Comparison of ENCODE assay signal across 17 mouse cellular contexts in genomic region chr6:144754366-144754765, GRCm38 (mm10). TPM values are rescaled to one million over a fixed set of nuclear protein-coding genes. Genes with fewer than 3 reads are reported as not detected.
DNase-seq lines count a peak whose midpoint lies in the region; ATAC-seq and TF ChIP-seq lines count a peak whose summit lies in the region.
"Had no signal": no experiment of that assay in that cellular context is flagged by ENCODE, and none has a peak within 500 bp of the region (broad histone marks: within the 10 kb centered on the region; RNA-seq: fewer than 3 reads in every experiment).

No protein-coding gene starts in this region.

- no peak overlapping the region for H3K9ac ChIP-seq in liver, postnatal 0 days (replicated peaks)
- no peak overlapping the region for H3K9ac ChIP-seq in hindbrain, postnatal 0 days (replicated peaks; ENCODE audit: low read length)
- H3K9ac ChIP-seq: embryonic facial prominence, embryonic 12.5 days; heart, embryonic 13.5 days; hindbrain, embryonic 12.5 days; limb, embryonic 15.5 days; neural tube, embryonic 13.5 days had no signal

- H3K9me3 ChIP-seq in liver, postnatal 0 days (ENCODE audit: low read length) = no peaks in the 10 kb centered on the region
- no peaks in the 10 kb centered on the region for H3K9me3 ChIP-seq in hindbrain, postnatal 0 days (ENCODE audit: low read length)
- H3K9me3 ChIP-seq: embryonic facial prominence, embryonic 12.5 days; heart, embryonic 13.5 days; hindbrain, embryonic 12.5 days; limb, embryonic 15.5 days; neural tube, embryonic 13.5 days had no signal

- H3K36me3 ChIP-seq in liver, postnatal 0 days (replicated peaks; ENCODE audit: insufficient read depth, low read length) = no peaks in the 10 kb centered on the region
- no peaks in the 10 kb centered on the region for H3K36me3 ChIP-seq in hindbrain, postnatal 0 days (ENCODE audit: insufficient read depth, low read length)
- H3K36me3 ChIP-seq: embryonic facial prominence, embryonic 12.5 days; forebrain, embryonic 10.5 days; heart, embryonic 13.5 days; hindbrain, embryonic 12.5 days; limb, embryonic 15.5 days; neural tube, embryonic 13.5 days had no signal

- no peak overlapping the region for H3K4me3 ChIP-seq in liver, postnatal 0 days (ENCODE audit: low read depth, low read length)
- H3K4me3 ChIP-seq in hindbrain, postnatal 0 days (ENCODE audit: low read length) = no peak overlapping the region
- H3K4me3 ChIP-seq: embryonic facial prominence, embryonic 12.5 days; forebrain, embryonic 10.5 days; heart, embryonic 13.5 days; hindbrain, embryonic 12.5 days; limb, embryonic 15.5 days; neural tube, embryonic 13.5 days had no signal

- ATAC-seq in liver, postnatal 0 days = no peak
- ATAC-seq in hindbrain, postnatal 0 days = no peak
- no peak for ATAC-seq in cerebellum, adult (ENCODE audit: insufficient number of reproducible peaks, low FRiP score, low TSS enrichment)

- TF ChIP-seq CTCF in liver, postnatal 0 days (IDR thresholded peaks at IDR 0.05; ENCODE audit: low read depth) = no peak
- TF ChIP-seq CTCF in hindbrain, postnatal 0 days (IDR thresholded peaks at IDR 0.05; ENCODE audit: low read depth) = no peak

- H3K4me1 ChIP-seq in liver, postnatal 0 days (ENCODE audit: insufficient read depth) = peaks cover 8% of the 10 kb centered on the region
- no peaks in the 10 kb centered on the region for H3K4me1 ChIP-seq in hindbrain, postnatal 0 days (ENCODE audit: insufficient read depth, low read length)

- peak overlapping the region; percentile 92 for H3K27ac ChIP-seq in liver, postnatal 0 days (ENCODE audit: low read depth)
- no peak overlapping the region for H3K27ac ChIP-seq in hindbrain, postnatal 0 days
- H3K27ac ChIP-seq: embryonic facial prominence, embryonic 12.5 days; forebrain, embryonic 10.5 days; heart, embryonic 13.5 days; hindbrain, embryonic 12.5 days; limb, embryonic 15.5 days; neural tube, embryonic 13.5 days had no signal

- peak; percentile 28 for DNase-seq in kidney, adult 9 months
- no peak for DNase-seq in kidney, adult 11 months
- DNase-seq in 3T3-L1 (ENCODE audit: low read depth, low spot score) (peak; percentile 46), NIH3T3 (ENCODE audit: low read depth) (peak; percentile 76)
- no peak for DNase-seq in liver, postnatal 0 days
- DNase-seq in hindbrain, postnatal 0 days (ENCODE audit: low spot score) = no peak
- DNase-seq: cerebellum, adult 11-12 months; right cerebral cortex, postnatal 4 days; thymus, postnatal 14 days had no signal

- TF ChIP-seq EP300 in liver, postnatal 0 days (IDR thresholded peaks at IDR 0.05; ENCODE audit: low read depth) = no peak

- H3K4me2 ChIP-seq in liver, postnatal 0 days (ENCODE audit: low read depth, low read length) = peak overlapping the region; percentile 18; the same call in 1 of the 2 replicates
- no peak overlapping the region for H3K4me2 ChIP-seq in hindbrain, postnatal 0 days (ENCODE audit: low read depth, low read length)
- H3K4me2 ChIP-seq: embryonic facial prominence, embryonic 12.5 days; heart, embryonic 13.5 days; hindbrain, embryonic 12.5 days; limb, embryonic 15.5 days; neural tube, embryonic 13.5 days had no signal

- no peaks in the 10 kb centered on the region for H3K27me3 ChIP-seq in liver, postnatal 0 days (ENCODE audit: insufficient read depth, low read length)
- H3K27me3 ChIP-seq in hindbrain, postnatal 0 days (ENCODE audit: insufficient read depth, low read length) = no peaks in the 10 kb centered on the region
- H3K27me3 ChIP-seq: heart, embryonic 13.5 days; hindbrain, embryonic 12.5 days; limb, embryonic 15.5 days; neural tube, embryonic 13.5 days had no signal

RNA-seq across cellular contexts. Expression of gene Sox5, which starts 27.4 kb away (rescaled TPM):
- polyA plus RNA-seq in liver, postnatal 0 days (2015; fragmentation: Nextera tagmentation; extraction: Ambion mirVana) = 5.0 and 7.5 TPM in 2 replicates
- total RNA-seq in hindbrain, postnatal 0 days (2014; rRNA removed) = 12.3 and 26.2 TPM in 2 replicates
- 32.9 and 35.1 TPM in 2 replicates for polyA plus RNA-seq in hindbrain, postnatal 0 days (2015; fragmentation: Nextera tagmentation; extraction: Ambion mirVana)
- total RNA-seq: granulocyte monocyte progenitor cell, adult 5-6 weeks had no signal

Comparison
In these comparisons a context has a peak if more than half of its experiments do, and no peak if none do; other contexts are left out.
1. DNase-seq: peak in kidney, adult 9 months (single experiment), 3T3-L1 (single experiment) and NIH3T3 (single experiment); none in kidney, adult 11 months (single experiment), liver, postnatal 0 days (single experiment) and hindbrain, postnatal 0 days (single experiment).